Mouse (Mus musculus) ES-E14 (cell line): ENCODE measurements around the gene Kalrn. TPM values are rescaled to one million over a fixed set of nuclear protein-coding genes. Genes with fewer than 3 reads are reported as not detected.

ENCODE experiments used
- DNase-seq: peaks from one replicate; pipeline ENCODE4 v3.0.0-alpha.2; 2013; ENCODE audit warnings: low read depth, low spot score
- H3K27ac ChIP-seq: 2 replicates; pipeline ENCODE4 v1.5.1; 2012; ENCODE audit warnings: low read depth, mild to moderate bottlenecking, low read length, moderate library complexity, mixed read lengths; ENCODE audit not compliant: poor library complexity, insufficient read depth, severe bottlenecking
- H3K36me3 ChIP-seq: 2 replicates; pipeline ENCODE4 v1.6.1; 2012; ENCODE audit warnings: mild to moderate bottlenecking, low read length, moderate library complexity, mixed read lengths; ENCODE audit not compliant: control insufficient read depth, poor library complexity, insufficient read depth, severe bottlenecking
- H3K4me1 ChIP-seq, 2 experiments: fragments of 150-350 bp in 1 of 2; sonication (generic) in 1 of 2; 2 replicates each; pipeline ENCODE4 v1.6.1; 2012; ENCODE audit warnings: low read length in 2 of 2, mild to moderate bottlenecking in 1 of 2, mixed read lengths in 1 of 2; ENCODE audit not compliant: control insufficient read depth in 2 of 2, insufficient read depth in 2 of 2, poor library complexity in 1 of 2
- H3K4me3 ChIP-seq, 2 experiments: fragments of 150-350 bp in 1 of 2; sonication (generic) in 1 of 2; 2 replicates each; pipeline ENCODE4 v1.5.1; 2012; ENCODE audit warnings: low read length in 2 of 2, low read depth in 1 of 2, mild to moderate bottlenecking in 1 of 2, mixed read lengths in 1 of 2; ENCODE audit not compliant: insufficient read depth in 1 of 2, poor library complexity in 1 of 2, severe bottlenecking in 1 of 2
- H3K9ac ChIP-seq: 2 replicates; pipeline ENCODE4 v1.6.1; 2012; ENCODE audit warnings: low read depth, mild to moderate bottlenecking, low read length, mixed read lengths; ENCODE audit not compliant: poor library complexity, insufficient read depth, severe bottlenecking
- H3K9me3 ChIP-seq: fragments of 150-350 bp; sonication (generic); 2 replicates; pipeline ENCODE4 v1.6.1; 2012; ENCODE audit warnings: low read depth, mild to moderate bottlenecking, low read length; ENCODE audit not compliant: control insufficient read depth, insufficient read depth
- CHD2 ChIP-seq: IDR thresholded peaks from 2 replicates; pipeline ENCODE4 v1.6.1; 2014; ENCODE audit warnings: mild to moderate bottlenecking, low read depth, low read length, inconsistent platforms
- HCFC1 ChIP-seq: IDR thresholded peaks from 2 replicates; pipeline ENCODE4 v1.6.1; 2012; ENCODE audit warnings: low read length, inconsistent platforms, borderline replicate concordance; ENCODE audit not compliant: insufficient read depth
- MAFK ChIP-seq: IDR thresholded peaks from 2 replicates; pipeline ENCODE4 v1.6.1; 2014; ENCODE audit warnings: mild to moderate bottlenecking, low read depth, low read length, inconsistent platforms; ENCODE audit not compliant: insufficient read depth
- ZC3H11A ChIP-seq: IDR thresholded peaks from 2 replicates; pipeline ENCODE4 v1.6.1; 2012; ENCODE audit warnings: low read depth, mild to moderate bottlenecking, inconsistent platforms, low read length, borderline replicate concordance
- ZNF384 ChIP-seq: IDR thresholded peaks from 2 replicates; pipeline ENCODE4 v1.6.1; 2012; ENCODE audit warnings: low read depth, low read length, inconsistent platforms
- in situ Hi-C, 2 experiments: fragments of 600-800 bp; cut with MboI; formaldehyde crosslinking; loops; one replicate each; pipeline ENCODE4 v1.15.1; 2025; ENCODE audit warnings: low sequenced_read_pairs in 2 of 2, inconsistent platforms in 1 of 2; ENCODE audit not compliant: unreplicated experiment in 2 of 2
- total RNA-seq: library from RNA; depleted of rRNA; stranded (reverse); fragments of 300-350 nt; gene quantifications from 2 replicates; pipeline ENCODE4 v1.2.3, GENCODE M21; 2012

Gene Kalrn
- total RNA-seq, 1 experiment = 15.7 TPM

DNA sequence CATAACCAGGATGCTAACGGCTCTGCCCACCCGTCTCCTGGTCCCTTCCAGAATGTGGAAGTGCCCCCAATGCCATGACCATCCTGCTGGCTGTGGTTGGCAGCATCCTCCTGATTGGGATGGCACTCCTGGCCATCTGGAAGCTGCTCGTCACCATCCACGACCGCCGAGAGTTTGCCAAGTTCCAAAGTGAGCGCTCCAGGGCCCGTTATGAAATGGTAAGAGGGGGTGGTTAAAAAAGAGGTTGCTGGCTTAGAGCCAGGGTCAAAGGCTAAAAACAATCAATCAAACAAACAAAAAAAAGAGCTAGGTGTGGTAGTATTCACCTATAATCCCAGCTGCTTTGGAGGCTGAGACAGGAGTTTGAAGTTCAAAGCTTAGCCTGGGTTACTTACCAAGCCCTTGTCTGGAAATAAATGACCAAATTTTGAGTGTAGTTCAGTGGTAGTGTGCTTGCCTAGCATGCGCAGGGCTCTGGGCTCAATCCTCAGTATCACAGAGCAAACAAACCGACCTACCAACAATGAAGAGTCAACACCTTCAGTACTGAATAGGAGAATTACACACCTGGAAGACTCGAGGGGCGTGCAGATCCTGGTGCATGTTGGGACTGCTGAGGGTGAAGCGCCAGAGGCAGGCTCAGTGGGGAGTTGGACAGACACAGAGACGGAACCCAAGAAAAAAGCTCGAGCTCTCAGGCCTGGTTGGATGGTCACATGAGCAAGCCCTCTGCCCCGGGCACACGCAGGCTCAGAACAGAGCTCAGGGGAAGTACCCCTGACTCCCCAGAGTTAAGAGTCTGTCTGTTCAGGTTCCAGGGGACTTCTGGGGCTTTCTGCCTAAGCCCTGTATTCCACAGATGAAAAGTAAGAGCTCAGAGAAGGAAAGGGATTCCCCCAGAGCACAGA, 625.4 kb downstream of the Kalrn start:
- no peaks in the 10 kb centered on the region for H3K9me3 ChIP-seq
- H3K9ac ChIP-seq = no peak overlapping the region
- H3K4me1 ChIP-seq = no peaks in the 10 kb centered on the region
- DNase-seq = no peak
- in situ Hi-C loops = loop anchor here in 1 of 2 experiments (10.0 kb wide), 1 partner anchor 123 kb away; the partner anchor contains the start of gene Itgb5
- H3K27ac ChIP-seq = no peak overlapping the region
- H3K36me3 ChIP-seq = no peaks in the 10 kb centered on the region; the same call in 1 of the 2 replicates
- no peak overlapping the region for H3K4me3 ChIP-seq
- TF ChIP-seq HCFC1 (no peak), ZC3H11A (no peak), CHD2 (no peak), MAFK (no peak), ZNF384 (no peak)

DNA sequence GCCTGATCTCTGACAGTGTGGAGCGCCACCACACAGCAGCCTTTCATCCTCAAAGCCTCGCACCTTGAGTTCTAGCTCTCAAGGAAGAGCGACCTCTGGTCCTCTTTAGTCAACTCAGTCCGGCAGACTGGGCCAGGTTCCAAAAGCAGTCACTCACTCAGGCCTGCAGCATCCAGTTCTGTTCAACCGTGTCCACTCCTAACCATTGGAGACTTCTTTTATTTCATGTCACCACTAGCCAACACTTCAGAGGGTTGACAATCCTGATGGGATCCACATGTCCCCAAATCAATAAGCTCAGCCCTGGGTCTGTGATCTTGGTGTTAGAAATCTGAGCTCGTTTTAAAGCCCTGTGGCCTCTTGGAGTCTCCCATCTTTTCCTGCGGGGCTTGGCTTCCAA, 627.3 kb downstream of the Kalrn start:
- H3K27ac ChIP-seq = no peak overlapping the region
- in situ Hi-C loops = loop anchor here in 1 of 2 experiments (10.0 kb wide), 1 partner anchor 121 kb away; the partner anchor contains the start of gene Itgb5
- H3K4me1 ChIP-seq = no peaks in the 10 kb centered on the region

DNA sequence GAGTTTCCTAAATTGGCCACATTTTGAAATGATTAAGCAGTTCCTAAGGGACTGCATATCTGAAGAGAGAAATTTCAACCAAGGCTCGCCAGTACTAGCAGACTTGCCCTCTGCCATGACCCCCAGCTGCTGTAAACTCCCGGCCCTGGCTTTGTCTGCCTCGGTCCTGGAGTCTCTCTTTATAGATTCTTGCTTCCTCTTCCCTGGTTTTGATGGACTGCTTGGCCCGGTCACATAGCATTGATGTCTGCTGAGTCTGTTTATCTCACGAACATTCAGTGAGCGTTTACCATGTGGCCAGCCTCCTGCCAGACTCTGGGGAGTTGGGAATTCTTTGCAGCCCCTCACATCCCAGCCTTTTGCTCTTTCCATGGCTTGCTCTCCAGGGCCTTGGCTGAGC, 628.6 kb downstream of the Kalrn start:
- in situ Hi-C loops = loop anchor here in 1 of 2 experiments (10.0 kb wide), 1 partner anchor 120 kb away; the partner anchor contains the start of gene Itgb5
- Histone ChIP-seq H3K9me3 (no peaks in the 10 kb centered on the region), H3K4me3 (no peak overlapping the region), H3K36me3 (no peaks in the 10 kb centered on the region; the same call in 1 of the 2 replicates), H3K27ac (no peak overlapping the region), H3K9ac (no peak overlapping the region), H3K4me1 (no peaks in the 10 kb centered on the region)
- TF ChIP-seq ZNF384 (no peak), CHD2 (no peak), ZC3H11A (no peak)
- no peak for DNase-seq

More for the DNA sequence above, 627.3 kb downstream of the Kalrn start:
- H3K36me3 ChIP-seq = no peaks in the 10 kb centered on the region; the same call in 1 of the 2 replicates
- no peak for TF ChIP-seq CHD2
- no peak for TF ChIP-seq HCFC1
- TF ChIP-seq ZC3H11A = no peak
- TF ChIP-seq MAFK = no peak
- no peak for TF ChIP-seq ZNF384
- H3K9me3 ChIP-seq = no peaks in the 10 kb centered on the region
- no peak overlapping the region for H3K9ac ChIP-seq
- no peak overlapping the region for H3K4me3 ChIP-seq
- no peak for DNase-seq

DNA sequence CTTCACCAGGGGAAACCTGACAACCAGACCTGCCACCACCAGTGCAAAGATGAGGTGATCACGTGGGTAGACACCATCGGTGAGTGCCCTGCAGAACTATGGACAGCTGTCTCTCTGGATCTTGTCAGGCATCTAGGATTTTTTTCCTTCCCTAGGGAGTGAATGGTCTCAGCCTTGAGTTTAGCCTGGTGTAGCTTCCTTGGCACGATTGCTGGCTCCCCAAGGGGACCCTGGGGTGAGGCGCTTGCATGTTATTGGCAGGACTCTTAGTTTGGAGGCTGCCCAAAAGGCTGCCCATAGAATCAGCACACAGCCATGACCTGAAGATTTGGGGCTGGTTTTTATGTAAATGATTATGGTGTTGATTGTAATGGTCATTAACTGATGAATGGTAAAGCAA, 629.2 kb downstream of the Kalrn start:
- in situ Hi-C loops = loop anchor here in 1 of 2 experiments (10.0 kb wide), 1 partner anchor 119 kb away; the partner anchor contains the start of gene Itgb5
- no peak overlapping the region for H3K27ac ChIP-seq
- TF ChIP-seq CHD2 (no peak), ZNF384 (no peak), MAFK (no peak), HCFC1 (no peak), ZC3H11A (no peak)
- H3K36me3 ChIP-seq = no peaks in the 10 kb centered on the region; the same call in 1 of the 2 replicates
- no peaks in the 10 kb centered on the region for H3K4me1 ChIP-seq
- no peak overlapping the region for H3K9ac ChIP-seq
- no peak overlapping the region for H3K4me3 ChIP-seq
- no peaks in the 10 kb centered on the region for H3K9me3 ChIP-seq
- no peak for DNase-seq
